Mouse (Mus musculus) layer of hippocampus, postnatal 14 days (tissue): ENCODE measurements around the gene Clca1. TPM values are rescaled to one million over a fixed set of nuclear protein-coding genes. Genes with fewer than 3 reads are reported as not detected.
"Not testable (repeated sequence)": the region's sequence is repeated elsewhere in the genome, so short reads cannot be mapped to it uniquely, and the experiment has no call there.

ENCODE experiments used
- DNase-seq, 2 experiments: peaks; one replicate each; pipeline ENCODE4 v3.0.0; 2021 to 2022; ENCODE audit warnings: low spot score in 2 of 2, mixed read lengths in 1 of 2
- long read RNA-seq, 2 experiments: library from polyadenylated mRNA; stranded (forward); transcript quantifications; one replicate each; pipeline ENCODE4 v2.0.0; 2021
- total RNA-seq, 2 experiments: library from RNA; stranded (reverse); gene quantifications; 2 replicates each; pipeline ENCODE4 v1.2.3; 2021

The Clca1 gene
- not detected for total RNA-seq
- long read RNA-seq, experiment 1 = 0 reads
- long read RNA-seq, experiment 2 = 0 reads

DNA sequence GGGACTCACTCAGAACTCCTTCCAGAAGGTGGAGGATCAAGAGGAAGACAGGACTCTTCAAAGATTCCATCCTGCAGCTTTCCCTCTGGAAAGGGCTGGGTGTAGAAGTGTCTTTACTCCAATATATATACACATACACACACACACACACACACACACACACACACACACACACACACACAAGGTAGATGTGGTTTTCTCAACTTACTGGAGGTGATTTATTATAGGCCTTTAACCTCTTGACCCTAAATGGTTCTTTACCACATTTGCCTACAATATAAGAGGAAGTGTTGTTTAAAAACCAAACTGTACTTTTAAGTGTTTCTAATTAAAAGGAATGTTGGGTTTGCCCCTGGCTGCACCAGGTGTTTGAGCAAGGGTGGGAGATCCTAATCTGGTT lies at the start of gene Clca1:
TSS of gene Clca1 (minus strand) at position 101 of the 400 bp plus-strand sequence.
- no peak for DNase-seq

DNA sequence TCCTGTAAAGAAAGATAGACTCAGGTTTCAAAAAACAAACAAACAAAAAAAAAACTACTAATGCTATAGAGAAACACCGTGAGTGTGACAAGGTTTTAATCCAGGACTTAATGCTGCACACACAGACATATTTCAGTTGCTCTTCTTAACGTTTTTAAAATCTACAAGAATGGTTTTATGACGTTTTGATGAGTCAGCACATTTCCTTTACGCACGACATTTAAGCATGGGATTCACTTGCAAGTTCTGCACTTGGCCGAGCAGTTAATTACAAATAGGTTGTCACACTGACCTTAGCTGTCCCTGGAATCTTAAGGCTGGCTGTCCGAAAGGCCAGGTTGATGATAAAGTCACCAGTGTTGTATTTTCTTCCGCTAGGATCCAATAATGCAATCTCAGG lies 48.3 kb upstream of the Clca1 start:
- DNase-seq = no peak

DNA sequence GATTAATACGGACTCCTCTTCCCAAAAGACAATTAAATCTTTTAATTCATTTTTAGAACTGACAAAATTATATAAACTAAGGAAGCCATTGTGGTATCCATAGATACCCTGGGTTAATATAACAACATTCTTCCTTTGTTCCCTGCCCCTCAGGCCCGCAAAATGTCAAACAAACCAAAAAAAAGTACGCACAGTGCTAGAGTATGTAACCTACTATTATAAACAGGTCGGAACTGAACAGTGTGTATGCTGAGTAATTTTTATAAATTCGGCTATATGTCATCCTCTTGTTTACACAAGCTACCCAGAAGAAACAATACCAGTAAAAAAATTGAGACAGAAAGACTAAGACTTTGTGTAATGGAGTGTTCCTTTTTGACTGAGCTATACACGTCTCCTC lies 45.8 kb upstream of the Clca1 start:
- no peak for DNase-seq

DNA sequence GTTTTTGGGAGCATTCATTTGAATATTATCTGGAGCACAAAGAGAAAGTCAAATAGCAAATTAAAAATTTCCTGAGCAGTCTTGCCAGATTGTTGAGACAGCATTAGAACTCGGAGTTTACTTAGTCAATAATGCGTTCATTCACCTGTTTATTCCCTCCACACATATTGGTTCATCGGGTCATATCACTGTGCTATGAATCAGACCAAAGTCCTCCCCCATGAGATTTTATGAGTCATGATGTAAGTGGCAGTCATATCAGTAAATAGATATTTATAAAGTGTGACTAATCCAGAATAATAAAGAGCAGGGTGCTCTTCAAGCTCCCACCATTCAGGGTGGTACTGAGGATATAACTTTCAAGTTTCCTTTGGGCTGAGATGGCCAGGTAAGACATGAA lies 39.8 kb upstream of the Clca1 start:
- DNase-seq = no peak

DNA sequence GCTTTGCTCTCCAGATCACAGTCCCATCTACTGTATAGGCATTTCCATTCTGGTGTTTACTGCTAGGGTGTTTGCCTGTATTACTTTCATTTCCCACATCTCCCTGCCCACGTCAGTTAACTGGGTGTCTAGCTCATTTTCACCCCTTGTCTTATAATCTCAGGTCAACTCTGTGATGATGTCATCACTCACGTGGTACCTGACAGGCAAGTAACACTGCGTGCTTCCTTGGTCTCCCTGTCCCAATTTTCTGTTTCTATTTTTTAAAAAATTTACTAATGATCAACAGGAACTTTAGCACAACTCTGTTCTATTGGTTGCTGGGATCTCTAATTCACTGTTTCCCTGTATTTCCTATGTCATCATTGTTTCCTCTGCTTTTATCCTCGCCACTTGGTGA lies 36.4 kb upstream of the Clca1 start:
- no peak for DNase-seq

DNA sequence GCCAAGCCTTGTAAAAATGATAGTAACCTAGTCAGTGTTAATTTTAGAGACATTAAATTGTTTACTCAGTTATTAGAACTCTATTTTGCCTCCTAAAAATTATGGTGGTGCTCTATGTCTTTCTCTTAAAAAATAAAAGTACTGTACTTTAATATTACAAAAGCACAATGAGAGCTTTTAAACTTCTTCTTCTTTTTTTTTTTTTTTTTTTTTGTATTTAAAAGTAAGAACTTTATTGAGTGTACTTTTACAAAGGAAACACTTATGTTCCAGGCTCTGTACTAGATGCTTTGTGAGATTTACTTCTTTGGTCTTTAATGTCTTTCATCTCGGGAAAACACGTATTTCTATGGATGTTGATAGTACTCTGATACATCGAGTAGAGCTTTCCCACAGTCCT lies 22.6 kb upstream of the Clca1 start:
- not testable (repeated sequence) for DNase-seq

DNA sequence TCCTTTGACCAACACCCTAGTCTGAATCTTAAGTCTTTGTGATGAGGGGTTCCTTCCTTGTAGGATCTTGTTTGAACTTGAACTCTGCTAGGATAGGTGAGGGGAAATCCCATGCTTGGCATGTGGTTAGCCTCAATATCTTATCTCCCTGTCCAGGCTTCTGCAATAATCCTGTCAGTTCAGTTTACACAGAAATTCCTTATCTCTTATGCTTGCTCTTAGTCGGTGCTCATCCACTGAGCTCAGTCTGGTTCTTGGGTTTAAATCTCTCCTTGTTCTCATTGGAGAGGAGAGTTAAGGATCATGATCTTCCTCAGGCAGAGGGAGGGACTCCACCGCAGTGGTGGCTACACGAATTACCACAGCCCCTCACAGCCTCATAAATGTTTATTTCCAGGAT lies 17.2 kb upstream of the Clca1 start:
- no peak for DNase-seq

DNA sequence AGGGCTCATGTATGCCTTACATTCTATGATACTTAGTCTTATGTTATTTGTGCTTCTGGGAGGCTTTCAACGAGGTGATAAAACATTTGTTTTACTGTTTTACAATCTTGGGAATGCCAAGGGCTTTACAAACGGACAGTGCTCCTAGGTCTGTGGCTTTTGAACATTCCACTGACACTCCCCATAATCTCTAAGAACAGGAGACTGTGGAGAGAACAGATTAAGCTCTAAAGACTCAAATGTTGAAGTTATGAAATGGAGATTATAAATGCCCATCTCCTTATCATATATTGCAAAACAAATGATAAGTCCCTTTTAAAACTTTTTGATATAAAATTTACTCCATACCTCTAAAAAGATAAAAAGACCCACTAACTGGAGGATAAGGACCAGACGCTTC lies 6.2 kb upstream of the Clca1 start:
- DNase-seq = no peak

DNA sequence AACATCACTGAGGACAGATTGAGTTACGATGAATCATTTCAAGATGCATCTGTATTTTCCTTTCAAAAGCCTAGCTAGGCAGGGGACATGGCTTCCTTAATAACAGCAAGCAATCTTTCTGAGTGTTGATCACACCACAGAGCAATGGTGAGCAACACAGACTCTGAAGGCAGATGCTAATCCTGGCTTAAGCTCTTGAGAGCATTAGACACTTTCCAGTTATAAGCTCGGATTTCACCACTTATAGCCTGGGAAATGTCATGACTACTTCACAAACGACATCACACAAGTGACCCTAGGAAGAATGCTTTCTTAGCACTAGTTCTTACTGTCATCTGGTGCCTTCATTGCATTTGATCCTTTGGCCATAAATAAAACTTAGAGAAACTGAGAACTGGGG lies 4.5 kb downstream of the Clca1 start:
- DNase-seq = no peak

DNA sequence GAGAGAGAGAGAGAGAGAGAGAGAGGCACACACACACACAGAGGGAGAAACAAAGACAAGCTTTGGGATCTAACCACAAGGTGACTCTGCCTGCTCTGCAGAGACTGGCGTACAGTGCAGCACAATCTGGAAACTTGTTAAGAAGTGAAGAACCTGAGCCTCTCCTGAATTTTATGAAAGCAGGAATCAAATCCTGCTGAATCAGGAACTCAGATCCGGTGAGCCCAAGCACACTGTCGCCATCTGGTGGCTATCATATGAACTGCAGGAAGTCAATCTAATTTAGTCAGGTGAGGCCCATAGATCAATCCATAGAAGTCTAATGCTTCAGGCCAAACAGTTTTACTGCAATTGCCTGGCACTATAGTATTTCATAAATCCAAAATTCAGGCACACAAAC lies 5.8 kb downstream of the Clca1 start:
- DNase-seq = peak in 1 of 2 experiments; percentile 34

DNA sequence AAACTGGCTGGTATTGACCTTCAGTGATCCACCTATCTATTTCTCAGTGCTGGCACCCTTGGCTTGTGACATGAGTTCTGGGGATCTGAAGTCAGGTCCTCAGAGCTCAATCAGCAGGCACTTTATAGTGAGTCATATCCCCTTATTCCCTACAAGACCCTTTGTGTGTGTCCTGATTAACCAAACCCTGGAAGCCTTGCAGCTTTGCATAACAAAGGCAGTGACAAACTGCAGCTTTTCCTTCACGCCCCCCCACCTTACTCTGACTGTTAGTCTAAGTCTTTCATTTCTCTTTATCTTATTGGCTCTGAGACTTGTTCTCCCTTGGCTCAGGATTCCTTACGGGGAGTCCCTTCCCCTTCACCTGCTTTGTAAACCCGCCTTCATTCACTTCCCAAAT lies 14.8 kb downstream of the Clca1 start:
- DNase-seq = no peak

DNA sequence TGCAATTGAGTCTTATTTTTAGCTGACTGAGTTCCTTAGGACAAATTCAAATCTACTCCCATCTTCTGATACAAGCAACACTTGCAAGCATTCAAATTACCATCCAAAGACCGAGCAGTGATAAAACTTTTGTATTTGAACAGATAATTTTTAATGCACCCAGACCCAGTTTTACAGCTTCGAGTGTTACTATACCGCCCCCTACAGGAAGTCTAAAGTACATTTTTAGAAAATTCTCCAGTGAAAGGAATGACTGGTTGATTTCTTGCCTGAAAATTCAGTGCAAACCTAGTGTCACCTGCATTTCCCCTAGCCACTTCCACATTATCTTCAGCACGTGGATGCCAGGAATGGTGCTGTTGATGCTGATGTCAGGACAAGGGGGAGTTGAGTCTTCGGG lies 28.2 kb downstream of the Clca1 start:
- DNase-seq = peak in 1 of 2 experiments; percentile 13

DNA sequence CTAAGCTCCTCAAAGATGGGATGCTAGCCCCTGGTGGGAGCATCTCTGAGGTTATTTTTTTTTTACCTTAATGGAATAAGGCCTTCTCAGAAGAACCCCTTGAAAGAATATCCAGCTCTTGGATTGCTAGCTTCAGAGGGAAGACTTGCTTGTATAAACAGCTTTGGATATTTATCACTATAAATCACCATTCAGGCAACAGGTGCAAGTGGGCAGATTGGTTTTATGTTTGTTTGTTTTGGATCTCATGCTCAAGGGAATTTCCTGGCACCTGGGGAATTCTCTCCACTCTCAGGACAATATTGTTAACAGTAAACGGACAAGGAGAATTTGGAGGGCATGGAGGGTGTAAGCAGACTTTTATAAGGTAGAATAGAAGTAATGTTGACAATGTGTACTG lies 31.7 kb downstream of the Clca1 start:
- DNase-seq = no peak

DNA sequence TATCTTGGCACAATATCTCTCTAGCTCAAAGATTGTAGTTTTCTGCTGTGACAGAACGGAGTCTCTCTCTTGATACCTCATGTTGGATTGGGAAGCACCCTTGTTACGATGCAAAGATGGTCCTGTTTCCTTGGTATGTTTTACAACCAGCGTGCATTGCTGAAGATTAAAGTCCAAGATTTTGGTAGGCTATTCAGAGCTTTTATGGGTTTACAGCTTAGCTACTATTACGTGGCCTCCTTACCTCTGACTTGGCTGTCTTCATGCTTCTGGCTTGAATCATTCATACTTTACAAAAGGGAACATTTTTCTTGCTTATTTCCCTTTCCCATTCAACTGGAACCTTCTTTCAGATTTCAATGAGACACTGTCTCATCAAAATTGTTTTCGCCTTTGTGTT lies 39.5 kb downstream of the Clca1 start:
- no peak for DNase-seq

DNA sequence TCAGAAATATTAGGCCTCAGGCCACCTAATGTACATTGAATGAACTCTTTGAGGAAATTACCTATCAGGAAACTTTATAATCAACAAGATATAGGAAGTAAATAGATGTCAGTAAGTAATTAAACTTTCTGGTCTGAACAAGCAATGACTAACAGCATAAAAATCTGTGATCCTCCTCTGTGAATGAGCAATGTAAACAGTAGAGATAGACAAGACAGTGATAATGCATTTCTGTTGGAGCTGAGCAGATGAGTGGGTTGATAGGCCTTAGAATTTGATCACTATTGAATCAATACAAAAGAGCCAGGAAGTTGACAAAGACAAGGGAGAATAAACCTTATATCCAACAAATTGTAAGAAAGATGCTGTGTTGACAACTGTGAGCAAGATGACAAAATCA lies 40.0 kb downstream of the Clca1 start:
- no peak for DNase-seq

DNA sequence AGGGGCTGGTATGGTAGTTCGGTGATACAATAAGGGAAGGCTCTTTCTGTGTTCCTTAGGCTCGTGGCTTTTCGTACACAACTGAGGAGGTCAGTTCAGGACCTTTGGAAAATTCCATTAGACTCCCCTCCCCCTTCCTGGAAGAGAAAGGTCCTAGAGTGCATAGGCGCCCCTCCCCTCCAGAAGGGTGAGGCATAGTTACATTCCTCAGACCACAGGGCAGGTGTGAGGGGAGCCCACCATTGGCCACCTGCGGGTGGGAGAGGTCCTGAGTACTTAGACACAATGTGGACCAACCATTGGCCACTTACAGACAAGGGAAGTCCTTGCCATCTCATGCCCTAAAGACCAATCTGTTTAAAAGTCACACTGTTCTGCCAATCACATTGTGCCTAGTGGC lies 46.7 kb downstream of the Clca1 start:
- DNase-seq = no peak

DNA sequence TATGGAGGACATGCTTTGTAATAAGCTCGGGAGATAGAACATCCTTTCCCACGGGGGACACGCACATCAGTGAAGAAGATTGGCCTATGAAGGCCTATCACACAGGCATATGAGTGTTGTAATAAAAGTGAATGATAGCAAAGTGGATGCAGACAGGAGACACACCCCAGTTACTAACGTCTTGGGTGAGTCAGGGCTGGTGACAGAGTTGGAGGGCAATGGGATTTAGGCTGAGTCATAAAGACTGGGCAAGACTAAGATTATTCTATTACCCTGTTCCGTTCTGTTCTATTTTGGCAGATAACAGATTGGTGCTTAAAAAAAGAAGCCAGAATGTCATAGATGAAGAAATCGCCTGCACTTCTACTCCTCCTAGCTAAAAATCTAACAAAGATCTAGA lies 52.0 kb downstream of the Clca1 start:
- no peak for DNase-seq

DNA sequence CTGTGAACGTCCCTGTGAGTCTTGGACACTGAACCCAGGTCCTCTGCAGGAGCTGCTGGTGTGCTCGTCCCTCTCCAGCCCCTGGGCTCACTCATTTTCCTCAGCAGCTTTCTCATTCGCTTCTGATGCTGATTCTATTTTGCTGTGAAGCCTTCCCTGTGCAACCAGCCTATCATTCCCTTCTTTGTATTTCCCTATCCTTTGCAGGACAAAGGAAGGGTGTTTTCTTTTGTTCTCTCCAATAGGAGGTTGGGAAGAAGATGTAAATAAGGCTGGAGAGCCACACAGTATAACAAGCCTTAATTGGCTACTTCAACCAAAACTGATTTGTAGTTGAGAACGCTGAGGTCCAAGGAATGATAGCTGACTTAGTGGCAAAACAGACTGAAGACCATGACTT lies 54.9 kb downstream of the Clca1 start:
- no peak for DNase-seq

DNA sequence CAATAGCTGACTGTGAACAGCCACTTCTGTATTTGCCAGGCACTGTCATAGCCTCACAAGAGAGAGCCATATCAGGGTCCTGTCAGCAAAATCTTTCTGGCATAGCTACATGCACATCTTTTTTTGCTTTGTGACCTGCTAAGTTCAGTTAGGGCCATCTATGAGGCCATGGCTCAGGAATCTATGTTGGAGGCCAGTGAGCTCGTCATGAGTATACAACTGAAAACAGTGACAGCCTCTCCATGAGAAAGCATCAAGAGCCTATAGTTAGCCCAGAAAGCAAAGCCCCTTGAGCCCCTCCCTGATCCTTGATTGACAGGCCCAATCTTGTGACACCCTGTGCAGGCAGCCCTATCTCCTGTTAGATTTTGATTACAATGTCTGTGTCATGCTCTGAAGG lies 56.5 kb downstream of the Clca1 start:
- DNase-seq = no peak

DNA sequence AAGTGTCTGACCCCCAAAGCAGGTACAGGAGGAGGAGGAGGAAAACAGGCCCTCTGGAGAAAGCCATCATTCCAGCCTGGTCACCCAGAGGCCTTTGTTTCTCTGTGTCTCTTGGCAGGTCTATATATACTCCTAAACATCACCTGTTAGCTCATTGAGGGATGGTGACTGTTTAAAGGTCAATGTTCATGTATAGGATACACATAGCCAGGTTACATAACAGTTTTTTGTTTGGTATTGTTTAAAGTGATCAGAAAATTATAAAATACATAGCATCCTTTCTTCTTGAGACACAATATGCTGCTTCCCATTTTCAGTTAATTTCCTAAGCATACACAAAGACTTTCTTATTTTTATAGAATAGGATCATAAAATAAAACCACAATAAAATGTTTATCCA lies 57.6 kb downstream of the Clca1 start, which contains the start of gene Clca4a:
TSS of gene Clca4a (minus strand) at position 101 of the 400 bp plus-strand sequence.
- no peak for DNase-seq

DNA sequence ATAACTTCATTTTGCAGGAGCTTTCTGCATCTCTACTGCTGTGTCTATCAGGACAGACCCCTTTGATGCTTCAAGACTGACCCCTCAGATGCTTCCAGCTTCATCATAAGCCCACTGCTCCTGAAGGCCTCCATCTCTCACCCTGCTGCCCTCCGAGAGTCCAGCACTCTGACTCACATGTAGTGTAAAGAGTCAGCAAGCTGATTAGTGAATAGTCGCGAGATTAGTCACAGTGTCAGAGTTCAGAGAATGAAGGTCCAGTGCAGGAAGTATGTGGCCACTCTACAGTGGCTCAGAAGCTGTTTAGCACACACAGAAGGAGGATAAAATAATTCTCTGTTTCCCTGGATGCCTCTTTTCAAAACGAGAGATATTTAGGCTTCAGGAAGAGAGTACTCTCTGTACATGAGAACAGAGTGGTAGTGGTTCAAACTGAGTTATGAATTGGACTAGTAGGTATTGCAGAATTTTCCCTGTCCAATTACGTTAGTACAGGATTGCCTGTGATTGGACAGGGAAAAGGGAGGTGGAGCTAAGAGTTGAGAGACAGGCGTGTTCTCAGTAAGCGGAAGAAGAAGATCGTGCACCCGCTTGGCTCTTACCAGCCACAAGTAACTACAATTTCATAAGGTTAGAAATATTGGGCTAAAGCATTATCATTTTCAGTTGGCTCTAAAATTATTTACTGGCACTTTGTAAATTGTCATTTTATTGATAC lies 60.9 kb downstream of the Clca1 start:
- no peak for DNase-seq

DNA sequence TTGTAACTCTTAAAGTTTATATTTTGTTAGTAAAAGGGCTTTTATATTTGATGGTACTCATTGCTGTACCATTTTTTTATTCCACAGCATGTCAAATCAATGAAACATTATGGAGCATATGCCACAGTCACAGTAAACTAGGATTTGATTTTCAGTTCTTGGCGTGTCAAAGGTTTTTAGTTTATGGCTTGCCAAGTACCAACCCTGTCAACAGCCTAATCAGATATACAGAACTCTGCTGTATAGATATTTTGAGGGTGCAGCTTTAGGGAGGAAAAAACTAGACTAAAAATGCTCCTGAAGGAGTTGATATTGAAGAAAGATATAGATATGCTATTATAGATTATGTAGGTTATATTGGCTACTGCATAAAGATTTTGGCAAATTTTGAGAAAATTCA lies 62.8 kb downstream of the Clca1 start:
- no peak for DNase-seq

DNA sequence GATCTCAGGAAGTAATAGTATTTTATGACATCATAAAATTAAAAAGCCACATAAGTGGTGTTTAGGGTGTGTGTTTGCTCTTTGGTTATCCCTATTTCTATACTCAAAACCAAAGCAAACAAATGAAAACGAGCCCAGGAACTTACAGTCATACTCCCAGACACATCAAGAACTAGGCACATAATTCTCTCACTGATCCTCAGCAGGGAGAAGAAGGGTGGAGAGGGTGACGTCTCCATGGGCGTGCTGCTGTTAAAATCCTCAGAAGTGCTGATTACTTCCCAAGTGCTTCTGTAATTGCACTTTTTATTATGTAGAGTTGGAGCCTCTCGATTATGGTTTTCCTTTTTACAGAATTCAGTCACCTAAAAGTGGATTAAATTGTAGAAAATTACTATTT lies 66.5 kb downstream of the Clca1 start:
- no peak for DNase-seq
